Mouse (Mus musculus) megakaryocyte-erythroid progenitor cell, adult 5-6 weeks (primary cell): ENCODE results near the gene Mettl2. TPM values are rescaled to one million over a fixed set of nuclear protein-coding genes. Genes with fewer than 3 reads are reported as not detected.
"Not testable (repeated sequence)": the region's sequence is repeated elsewhere in the genome, so short reads cannot be mapped to it uniquely, and the experiment has no call there.

Source experiments
- ATAC-seq: replicated peaks from 2 replicates; pipeline ENCODE4 v1.8.0; 2016; ENCODE audit warnings: mild to moderate bottlenecking, inconsistent platforms; ENCODE audit not compliant: severe bottlenecking, poor library complexity, low FRiP score, low TSS enrichment
- total RNA-seq, 2 experiments: library from RNA; stranded (forward) in 1 of 2; stranded (reverse) in 1 of 2; fragments of 200-1000, 215-1000 nt in 1 of 2; fragments of >200 nt in 1 of 2; fragmentation: Nextera tagmentation in 1 of 2; gene quantifications; 2 replicates each; pipeline ENCODE4 v1.2.3; 2014 to 2017

Gene Mettl2
- total RNA-seq (2014; fragmentation: Nextera tagmentation) (44.5 and 60.0 TPM in 2 replicates), total RNA-seq (2017) (28.5 and 30.1 TPM in 2 replicates)

GRCm38 (mm10) chr11:105125735-105126519 lies at the start of gene Mettl2:
Mettl2 (plus strand) TSS chr11:105126425.
- peak; percentile 85 for ATAC-seq

- ATAC-seq: peak; percentile 32; the same call in 1 of the 2 replicates
Observed at GRCm38 (mm10) chr11:105112448-105112847, 13.8 kb upstream of the Mettl2 start.

- ATAC-seq: no peak
Observed at GRCm38 (mm10) chr11:105117814-105118213, 8.4 kb upstream of the Mettl2 start.

- ATAC-seq: no peak
Observed at GRCm38 (mm10) chr11:105120551-105121061, 5.6 kb upstream of the Mettl2 start.

- not testable (repeated sequence) for ATAC-seq
Observed at GRCm38 (mm10) chr11:105121792-105122191, 4.4 kb upstream of the Mettl2 start.

- peak; percentile 60 for ATAC-seq
Observed at GRCm38 (mm10) chr11:105123986-105124385, 2.2 kb upstream of the Mettl2 start.

- ATAC-seq: peak; percentile 34
Observed at GRCm38 (mm10) chr11:105126520-105127029, 350 bp downstream of the Mettl2 start.

GRCm38 (mm10) chr11:105135692-105136091 lies 9.5 kb downstream of the Mettl2 start:
- peak; percentile 61 for ATAC-seq

GRCm38 (mm10) chr11:105137255-105137654 lies 11.0 kb downstream of the Mettl2 start:
- not testable (repeated sequence) for ATAC-seq

GRCm38 (mm10) chr11:105140512-105140911 lies 14.3 kb downstream of the Mettl2 start:
- ATAC-seq: not testable (repeated sequence)

- ATAC-seq: no peak
Observed at GRCm38 (mm10) chr11:105141115-105141514, 14.9 kb downstream of the Mettl2 start.

- ATAC-seq: no peak
Observed at GRCm38 (mm10) chr11:105143564-105143963, 17.3 kb downstream of the Mettl2 start.

GRCm38 (mm10) chr11:105144084-105144483 lies 17.9 kb downstream of the Mettl2 start:
- ATAC-seq: peak; percentile 38; the same call in 1 of the 2 replicates

GRCm38 (mm10) chr11:105144508-105145210 lies 18.4 kb downstream of the Mettl2 start:
- ATAC-seq: peak; percentile 43

GRCm38 (mm10) chr11:105145211-105145610 lies 19.0 kb downstream of the Mettl2 start:
- peak; percentile 19; the same call in 1 of the 2 replicates for ATAC-seq

- ATAC-seq: no peak
Observed at GRCm38 (mm10) chr11:105146593-105146992, 20.4 kb downstream of the Mettl2 start, which contains the start of gene Gm10842. Gm10842 (plus strand) TSS chr11:105146893.

- no peak for ATAC-seq
Observed at GRCm38 (mm10) chr11:105149353-105149752, 23.1 kb downstream of the Mettl2 start.

- no peak for ATAC-seq
Observed at GRCm38 (mm10) chr11:105149766-105150165, 23.5 kb downstream of the Mettl2 start.

- no peak for ATAC-seq
Observed at GRCm38 (mm10) chr11:105150691-105151090, 24.5 kb downstream of the Mettl2 start.
